Mouse (Mus musculus): ENCODE results near the gene Emc9. TPM values are rescaled to one million over a fixed set of nuclear protein-coding genes. Genes with fewer than 3 reads are reported as not detected.

Emc9 gene
- polyA plus RNA-seq (2017; shearing (Covaris generic)), result 10 to 100 TPM; 29.1 to 38.6 TPM

DNA sequence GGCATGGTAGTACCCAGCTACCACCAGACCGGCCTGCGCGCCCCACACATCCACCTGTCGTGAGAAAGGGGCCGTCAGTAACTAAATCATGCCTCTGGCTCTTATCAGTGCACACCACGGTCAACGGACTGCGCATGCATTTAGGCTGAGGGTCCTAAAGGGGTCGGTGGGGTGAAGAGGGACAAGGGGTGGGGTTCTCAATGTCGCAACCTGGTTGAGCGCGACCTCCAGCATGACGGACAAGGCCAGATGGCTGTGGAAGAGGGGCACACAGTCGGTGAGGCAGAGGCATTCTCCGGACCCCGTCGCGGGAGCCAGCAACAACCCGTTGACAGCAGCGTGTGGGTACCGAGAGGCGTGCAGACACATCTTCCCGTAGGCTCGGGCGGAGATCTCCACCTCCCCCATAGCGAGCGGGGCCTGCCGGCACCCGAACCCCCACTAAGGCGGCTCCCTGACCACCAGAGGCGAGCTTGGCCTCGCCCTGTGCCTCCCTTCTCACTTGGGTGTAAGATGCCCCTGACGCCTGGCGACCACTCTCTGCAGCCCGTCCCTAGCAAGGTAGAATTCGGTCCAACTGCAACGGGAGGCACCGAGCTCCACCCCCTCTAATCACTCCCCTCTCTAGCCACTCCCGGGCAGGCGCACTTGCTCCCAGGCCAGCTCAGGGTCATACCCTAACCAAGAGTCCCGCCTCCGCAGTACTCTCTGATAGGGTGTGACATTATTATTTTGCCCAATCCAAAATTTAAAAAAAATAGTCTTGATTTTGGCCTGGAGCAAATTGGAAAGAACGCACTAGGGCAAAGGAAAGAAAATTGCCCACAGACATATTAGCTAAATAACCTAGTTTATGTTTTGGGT, at the start of gene Emc9:
Gene Emc9, minus strand, starts transcription at position 601 of the 864 bp plus-strand sequence.

DNA sequence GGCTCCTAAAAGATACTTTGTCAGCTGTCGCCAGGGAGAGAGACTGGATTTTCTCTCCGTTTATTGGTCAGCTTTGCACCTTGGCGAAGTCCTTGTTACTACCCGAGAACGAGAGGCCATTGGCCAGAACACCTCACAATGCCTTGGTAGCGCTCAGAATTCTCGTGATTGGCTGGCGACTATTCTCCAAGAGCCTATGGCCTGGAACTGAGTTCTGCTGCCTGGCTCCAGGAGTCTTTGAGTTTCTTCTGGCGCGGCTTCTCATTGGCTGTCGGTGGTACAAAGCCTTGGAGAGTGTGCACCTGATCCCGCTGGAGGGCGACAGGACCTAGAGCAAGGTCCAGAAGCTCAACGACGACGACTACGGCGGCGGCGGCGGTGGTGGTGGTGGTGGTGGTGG, 32.7 kb upstream of the Emc9 start, which contains the start of gene Rec8:
Gene Rec8, plus strand, starts transcription at position 216 of the 400 bp plus-strand sequence.

DNA sequence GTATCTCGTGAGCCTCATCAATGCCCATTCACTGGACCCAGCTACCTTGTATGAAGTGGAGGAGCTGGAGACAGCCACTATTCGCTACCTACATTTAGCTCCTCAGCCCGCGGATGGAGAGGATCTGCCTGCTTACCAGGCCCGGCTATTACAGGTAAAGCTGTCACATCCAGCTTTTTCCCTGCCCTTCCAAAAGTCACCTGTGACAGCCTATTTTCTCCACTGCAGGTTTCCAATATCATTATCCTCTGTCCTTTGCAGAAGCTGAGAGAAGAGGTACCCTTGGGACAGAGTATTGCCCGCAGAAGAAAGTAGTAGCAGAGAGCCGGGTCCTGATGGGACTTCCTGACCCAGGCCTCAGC, 18.1 kb upstream of the Emc9 start, which contains the start of gene Irf9:
Gene Irf9, plus strand, starts transcription at position 301 of the 362 bp plus-strand sequence.

DNA sequence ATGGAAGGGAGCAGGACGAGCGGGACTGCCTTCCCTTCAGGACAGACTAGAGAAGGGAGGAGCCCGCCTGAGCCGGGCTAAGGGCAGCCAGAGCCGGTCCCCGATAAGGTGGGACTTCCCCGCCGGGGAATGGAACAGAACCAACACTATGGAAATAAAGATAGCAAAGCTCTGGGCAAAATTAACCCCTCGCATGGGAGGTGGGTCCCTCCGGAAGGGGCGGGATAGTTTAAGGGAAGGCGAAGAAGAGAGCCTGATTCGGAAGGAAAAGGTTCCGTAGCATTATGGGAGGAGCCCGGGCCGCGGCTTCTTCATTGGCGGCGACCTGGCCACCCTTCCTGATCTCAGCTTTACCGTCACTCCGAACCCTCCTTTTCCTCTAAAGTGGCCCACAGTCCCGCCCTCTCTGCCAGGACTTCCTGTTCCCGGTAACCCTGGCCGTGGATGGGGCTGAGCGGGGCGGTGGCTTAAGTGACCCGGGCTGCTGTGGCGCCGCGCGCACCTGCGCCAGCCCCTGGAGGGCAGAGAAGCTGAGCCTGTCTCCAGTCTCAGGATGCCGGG, 6.3 kb upstream of the Emc9 start, which contains the start of gene Rnf31:
Gene Rnf31, plus strand, starts transcription at position 378 of the 561 bp plus-strand sequence.

DNA sequence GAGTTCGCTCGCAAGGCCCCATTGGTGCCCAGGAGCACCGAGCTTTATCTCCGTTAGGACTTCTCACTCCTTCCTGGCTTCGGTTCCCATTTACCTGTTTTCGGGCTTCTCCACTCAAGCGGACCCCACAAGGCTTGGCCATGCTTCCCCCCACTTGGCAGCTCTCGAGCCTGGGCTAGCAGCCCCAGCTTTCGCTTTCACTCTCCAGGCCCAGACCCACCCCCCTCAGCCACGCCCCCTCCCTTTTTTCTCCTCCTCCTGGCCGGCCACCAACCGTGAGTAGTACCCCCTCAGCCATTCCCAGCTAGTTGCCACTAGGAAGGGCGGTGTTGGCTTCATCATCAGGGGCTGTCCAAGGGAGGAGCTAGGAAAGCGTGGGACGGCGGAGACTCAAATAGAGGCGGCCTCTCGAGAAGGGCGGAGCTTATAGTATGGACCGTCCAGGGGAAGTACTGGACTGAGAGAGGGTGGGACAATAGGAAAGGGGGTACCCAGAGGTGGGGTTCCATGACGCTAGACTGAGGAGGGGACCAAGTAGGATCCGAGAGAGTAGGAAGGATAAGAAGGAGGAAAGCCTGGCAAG, 5.7 kb upstream of the Emc9 start, which contains the start of gene Psme2:
Gene Psme2, minus strand, starts transcription at position 366 of the 583 bp plus-strand sequence.

DNA sequence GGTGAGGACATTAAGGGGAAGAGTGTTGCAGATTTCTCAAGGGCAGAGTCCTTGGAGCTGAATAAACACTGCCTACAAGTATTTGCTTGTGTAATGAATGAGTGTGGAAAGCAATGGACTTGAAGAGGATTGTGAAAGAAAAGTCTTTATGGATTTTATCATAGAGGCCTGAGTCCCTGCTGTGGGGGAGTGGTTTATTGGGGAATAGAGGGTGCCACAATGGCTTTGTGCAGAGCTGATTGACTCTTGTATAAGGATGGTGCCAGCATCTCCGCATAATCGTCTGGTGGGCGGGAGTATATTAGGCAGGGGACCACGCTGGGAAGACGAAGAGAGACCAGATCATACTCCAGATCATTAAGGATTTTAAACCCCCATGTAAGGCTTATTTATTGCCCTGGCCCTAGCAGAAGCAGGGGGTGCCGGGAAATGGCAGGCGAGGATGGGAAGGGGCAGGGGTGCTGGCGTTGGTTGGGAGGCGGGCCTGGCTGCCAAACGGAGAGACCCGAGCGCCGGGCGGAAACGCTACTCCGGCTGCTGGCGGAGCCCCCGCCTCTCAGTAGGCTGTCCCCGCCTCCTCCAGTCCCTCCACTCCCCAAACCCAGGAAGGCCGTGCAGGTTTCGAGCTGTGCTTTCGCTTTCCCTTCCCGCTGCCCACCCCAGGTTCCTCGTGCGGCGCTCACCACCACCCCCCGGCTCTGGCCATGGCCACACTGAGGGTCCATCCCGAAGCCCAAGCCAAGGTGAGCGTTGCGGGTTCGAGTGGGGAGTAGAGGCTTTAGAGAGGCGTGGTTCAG, 7.0 kb downstream of the Emc9 start, which contains the start of gene Psme1:
Gene Psme1, plus strand, starts transcription at position 253 of the 797 bp plus-strand sequence.

DNA sequence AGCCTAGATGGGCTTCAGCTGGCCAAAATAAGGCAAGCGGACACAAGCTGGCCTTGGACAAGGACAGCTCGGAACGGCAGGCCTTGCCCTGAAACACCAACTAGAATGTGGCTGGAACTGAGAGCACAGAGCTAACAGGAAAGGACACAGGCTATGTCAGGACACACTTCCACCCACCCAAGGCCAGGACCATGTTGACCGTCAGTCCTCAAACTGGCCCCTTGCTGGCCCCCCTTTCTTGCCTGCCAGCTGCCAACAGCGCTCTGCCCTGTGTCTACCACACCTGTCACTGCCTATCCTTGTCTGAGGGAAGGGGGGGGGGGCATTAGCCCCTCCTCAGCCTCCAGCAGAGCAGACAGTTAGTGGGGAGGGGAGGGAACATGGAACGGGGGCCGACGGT, 9.8 kb downstream of the Emc9 start, which contains the start of gene Fitm1:
Gene Fitm1, plus strand, starts transcription at position 316 of the 400 bp plus-strand sequence.

DNA sequence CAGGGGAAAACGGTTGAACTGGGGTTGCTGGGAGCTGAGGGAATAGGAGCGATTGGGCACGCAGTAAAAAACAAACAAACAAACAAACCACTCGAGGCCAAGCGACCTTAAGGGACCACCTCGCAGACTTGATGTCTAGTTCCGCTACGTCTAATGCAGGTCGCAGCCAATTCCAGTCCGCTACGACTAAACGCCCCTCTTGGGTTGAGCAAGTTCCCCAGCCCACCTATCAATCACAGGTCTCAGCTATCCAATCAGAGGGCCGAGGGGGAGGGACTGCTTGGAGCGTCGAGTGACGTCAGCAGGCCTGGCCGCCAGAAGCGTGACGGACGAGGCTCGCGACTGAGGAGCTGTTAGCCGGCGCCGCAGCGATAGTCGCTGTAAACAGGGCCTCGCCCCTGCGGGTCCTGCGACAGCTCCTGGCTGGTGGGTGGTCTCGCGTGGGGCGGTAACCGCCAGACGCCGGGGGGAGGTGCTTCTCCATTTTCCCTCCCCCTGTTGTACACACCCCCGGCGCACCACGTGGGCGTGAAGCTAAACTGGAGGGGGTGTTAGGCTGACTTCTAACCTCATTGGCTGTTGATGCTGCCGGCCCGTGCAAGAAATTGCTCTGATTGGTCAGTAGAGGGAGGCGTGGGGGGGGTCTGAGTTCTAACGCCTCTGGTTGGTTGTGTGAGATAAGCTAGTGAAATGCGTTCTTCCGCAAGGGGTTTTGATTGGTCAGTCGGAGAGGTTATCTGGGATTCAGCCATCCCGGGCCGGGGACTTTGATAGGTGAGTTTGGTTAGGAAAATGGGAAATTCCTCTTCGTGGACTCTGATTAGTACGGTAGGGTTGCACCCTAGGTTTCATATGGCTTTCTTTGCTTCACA, 24.7 kb downstream of the Emc9 start, which contains the start of gene A730061H03Rik:
Gene A730061H03Rik, minus strand, starts transcription at position 205 of the 872 bp plus-strand sequence.

DNA sequence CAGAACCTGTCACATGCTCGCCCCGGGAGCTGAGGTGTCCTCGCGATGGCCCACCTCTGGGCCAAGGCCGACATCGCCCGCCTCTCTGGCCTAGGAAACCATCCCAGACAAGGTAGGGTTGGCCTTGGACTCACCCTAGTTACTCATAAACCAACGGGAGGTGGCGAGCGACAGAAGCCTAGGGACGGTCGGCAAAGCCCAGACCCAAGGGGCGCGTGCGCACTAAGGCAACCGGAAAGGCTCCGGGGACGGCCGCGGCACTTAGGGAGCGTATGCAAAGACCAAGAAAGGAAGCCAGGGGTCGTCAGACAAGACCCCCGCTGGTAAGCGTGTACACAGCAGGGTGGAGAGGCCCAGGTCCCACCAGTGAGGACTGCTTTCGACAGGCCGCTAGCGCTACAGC, 25.3 kb downstream of the Emc9 start, which contains the start of gene Dcaf11:
Gene Dcaf11, plus strand, starts transcription at position 208 of the 403 bp plus-strand sequence.

DNA sequence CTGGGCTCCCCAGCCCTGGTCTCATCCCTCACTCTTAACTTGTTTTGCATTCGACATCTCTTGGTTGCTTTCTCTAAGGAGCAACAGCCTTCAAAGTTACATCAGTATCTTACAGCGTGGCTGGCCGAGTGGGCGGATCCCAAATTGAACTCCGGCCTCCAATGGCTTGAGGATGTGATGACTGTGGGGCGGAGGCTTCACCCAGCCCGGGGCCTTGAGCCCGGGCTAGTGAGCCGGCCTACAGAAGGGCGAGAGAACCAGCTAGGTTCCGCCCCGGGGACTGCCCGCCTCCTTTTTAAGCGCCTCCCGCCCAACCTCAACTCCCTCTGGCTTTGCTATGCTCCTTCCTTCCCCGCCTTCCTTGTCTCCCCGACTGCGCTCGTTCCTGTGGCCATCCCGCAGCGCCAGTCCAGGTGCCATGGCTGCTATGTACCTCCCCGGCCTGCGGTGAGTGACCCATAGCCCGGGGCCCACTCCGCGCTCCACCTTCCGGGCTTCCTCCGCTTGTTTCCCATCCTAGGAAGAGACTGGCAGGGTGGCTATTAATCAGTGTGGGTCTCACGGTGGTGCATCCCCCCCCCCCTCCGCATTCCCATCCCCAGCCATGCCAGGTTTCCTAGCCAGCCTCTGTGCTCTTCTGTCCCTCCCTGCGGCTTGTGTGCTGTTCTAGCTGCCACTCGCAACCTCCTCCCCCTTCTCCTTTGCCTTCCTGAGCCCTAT, 44.9 kb downstream of the Emc9 start, which contains the start of gene Pck2:
Gene Pck2, plus strand, starts transcription at position 200 of the 720 bp plus-strand sequence.

Other genes starting within 250 kb of the Emc9 start
- gene Dhrs4, start 106.5 kb downstream of the Emc9 start, polyA plus RNA-seq (2017; shearing (Covaris generic)), result 10 to 100 TPM; 46.9 to 50.3 TPM
- 1 to 10 TPM in 1 of 2 experiments, under 1 TPM in 1; 0.97 to 1.0 TPM for gene Carmil3, start 94.7 kb downstream of the Emc9 start, polyA plus RNA-seq (2017; shearing (Covaris generic))
- gene Cpne6, start 74.9 kb downstream of the Emc9 start, polyA plus RNA-seq (2017; shearing (Covaris generic)), result under 1 TPM in 1 of 2 experiments, not detected in 1; 0.75 TPM
- under 1 TPM; 0.11 to 0.16 TPM for gene Nrl, start 60.3 kb downstream of the Emc9 start, polyA plus RNA-seq (2017; shearing (Covaris generic))
- 10 to 100 TPM in 1 of 2 experiments, 1 to 10 TPM in 1; 9.6 to 27.7 TPM for gene Pck2, start 45.0 kb downstream of the Emc9 start, polyA plus RNA-seq (2017; shearing (Covaris generic))
- gene Dcaf11, start 25.3 kb downstream of the Emc9 start, polyA plus RNA-seq (2017; shearing (Covaris generic)), result 100 to 1,000 TPM; 127 to 137 TPM
- 1 to 10 TPM; 2.3 to 5.0 TPM for gene A730061H03Rik, start 24.9 kb downstream of the Emc9 start, polyA plus RNA-seq (2017; shearing (Covaris generic))
- not detected for gene Fitm1, start 9.7 kb downstream of the Emc9 start, polyA plus RNA-seq (2017; shearing (Covaris generic))
- gene Psme1, start 7.2 kb downstream of the Emc9 start, polyA plus RNA-seq (2017; shearing (Covaris generic)), result 1,000 to 10,000 TPM; 1,262 to 1,326 TPM
- 1,000 to 10,000 TPM; 1,039 to 1,128 TPM for gene Psme2, start 5.8 kb upstream of the Emc9 start, polyA plus RNA-seq (2017; shearing (Covaris generic))
- gene Rnf31, start 6.4 kb upstream of the Emc9 start, polyA plus RNA-seq (2017; shearing (Covaris generic)), result 10 to 100 TPM; 30.5 to 62.2 TPM
- gene Irf9, start 18.3 kb upstream of the Emc9 start, polyA plus RNA-seq (2017; shearing (Covaris generic)), result 100 to 1,000 TPM; 169 to 197 TPM
- 1 to 10 TPM; 2.8 to 5.6 TPM for gene Rec8, start 32.7 kb upstream of the Emc9 start, polyA plus RNA-seq (2017; shearing (Covaris generic))
- gene Ipo4, start 50.7 kb upstream of the Emc9 start, polyA plus RNA-seq (2017; shearing (Covaris generic)), result 10 to 100 TPM; 31.1 to 45.2 TPM
- gene Gm49378, start 52.6 kb upstream of the Emc9 start, polyA plus RNA-seq (2017; shearing (Covaris generic)), result 1 to 10 TPM; 1.6 to 2.2 TPM
- 10 to 100 TPM; 64.4 to 75.6 TPM for gene Tm9sf1, start 58.5 kb upstream of the Emc9 start, polyA plus RNA-seq (2017; shearing (Covaris generic))
- 1 to 10 TPM; 1.3 to 1.6 TPM for gene Tssk4, start 64.9 kb upstream of the Emc9 start, polyA plus RNA-seq (2017; shearing (Covaris generic))
- 100 to 1,000 TPM; 101 to 105 TPM for gene Mdp1, start 75.2 kb upstream of the Emc9 start, polyA plus RNA-seq (2017; shearing (Covaris generic))
- 10 to 100 TPM; 34.4 to 55.8 TPM for gene Gmpr2, start 86.6 kb upstream of the Emc9 start, polyA plus RNA-seq (2017; shearing (Covaris generic))
- 100 to 1,000 TPM; 479 to 482 TPM for gene Nedd8, start 86.8 kb upstream of the Emc9 start, polyA plus RNA-seq (2017; shearing (Covaris generic))
- 10 to 100 TPM; 50.8 to 60.2 TPM for gene Tinf2, start 96.5 kb upstream of the Emc9 start, polyA plus RNA-seq (2017; shearing (Covaris generic))
- gene Tgm1, start 128.6 kb upstream of the Emc9 start, polyA plus RNA-seq (2017; shearing (Covaris generic)), result under 1 TPM; 0.32 to 0.81 TPM
- gene Rabggta, start 137.0 kb upstream of the Emc9 start, polyA plus RNA-seq (2017; shearing (Covaris generic)), result 10 to 100 TPM; 57.8 to 79.6 TPM
- gene Dhrs1, start 160.4 kb upstream of the Emc9 start, polyA plus RNA-seq (2017; shearing (Covaris generic)), result 10 to 100 TPM; 39.5 to 63.1 TPM
- 10 to 100 TPM; 38.9 to 45.7 TPM for gene Nop9, start 160.4 kb upstream of the Emc9 start, polyA plus RNA-seq (2017; shearing (Covaris generic))
- not detected for gene Cideb, start 173.2 kb upstream of the Emc9 start, polyA plus RNA-seq (2017; shearing (Covaris generic))
- gene Ltb4r2, start 176.1 kb upstream of the Emc9 start, polyA plus RNA-seq (2017; shearing (Covaris generic)), result under 1 TPM; 0.17 to 0.21 TPM
- 10 to 100 TPM; 13.2 to 19.4 TPM for gene Ltb4r1, start 180.7 kb upstream of the Emc9 start, polyA plus RNA-seq (2017; shearing (Covaris generic))
- under 1 TPM; 0.16 to 0.32 TPM for gene Adcy4, start 198.8 kb upstream of the Emc9 start, polyA plus RNA-seq (2017; shearing (Covaris generic))
- 100 to 1,000 TPM in 1 of 2 experiments, 10 to 100 TPM in 1; 72.7 to 103 TPM for gene Ripk3, start 203.6 kb upstream of the Emc9 start, polyA plus RNA-seq (2017; shearing (Covaris generic))
- not detected for gene Nfatc4, start 237.8 kb upstream of the Emc9 start, polyA plus RNA-seq (2017; shearing (Covaris generic))

All from activated CD4-positive, CD25-positive, alpha-beta regulatory T cell (primary cell).